Mouse (Mus musculus) ES-Bruce4 (cell line): ENCODE results near the gene Rln3. TPM values are rescaled to one million over a fixed set of nuclear protein-coding genes. Genes with fewer than 3 reads are reported as not detected.

Experiments
- H3K27ac ChIP-seq: 2 replicates; pipeline ENCODE4 v1.5.1; 2012; ENCODE audit warnings: low read length, inconsistent platforms; ENCODE audit not compliant: insufficient read depth
- H3K27me3 ChIP-seq: 2 replicates; pipeline ENCODE4 v1.6.1; 2012; ENCODE audit warnings: mild to moderate bottlenecking, low read length, inconsistent platforms; ENCODE audit not compliant: control insufficient read depth, poor library complexity, insufficient read depth, severe bottlenecking
- H3K36me3 ChIP-seq: 2 replicates; pipeline ENCODE4 v1.6.1; 2012; ENCODE audit warnings: inconsistent platforms, mild to moderate bottlenecking, low read length, moderate library complexity; ENCODE audit not compliant: control insufficient read depth, poor library complexity, insufficient read depth, severe bottlenecking
- H3K4me1 ChIP-seq: one replicate; pipeline ENCODE4 v1.8.1; 2011; ENCODE audit warnings: low read length; ENCODE audit not compliant: control insufficient read depth, insufficient read depth
- H3K4me3 ChIP-seq: 2 replicates; pipeline ENCODE4 v1.5.1; 2011; ENCODE audit warnings: low read depth, mild to moderate bottlenecking, low read length
- H3K9ac ChIP-seq: 2 replicates; pipeline ENCODE4 v1.6.1; 2012; ENCODE audit warnings: low read depth, mild to moderate bottlenecking, inconsistent platforms; ENCODE audit not compliant: poor library complexity, severe bottlenecking
- H3K9me3 ChIP-seq: replicated peaks from 2 replicates; pipeline ENCODE4 v1.6.1; 2012; ENCODE audit warnings: mild to moderate bottlenecking, low read length, inconsistent platforms; ENCODE audit not compliant: control insufficient read depth, poor library complexity, insufficient read depth, severe bottlenecking
- CTCF ChIP-seq: IDR thresholded peaks from one replicate; pipeline ENCODE4 v1.8.1; 2011; ENCODE audit warnings: low read depth, low read length
- EP300 ChIP-seq: IDR thresholded peaks from 2 replicates; pipeline ENCODE4 v1.6.1; 2011; ENCODE audit warnings: low read depth, low read length; ENCODE audit not compliant: insufficient read depth
- POLR2A ChIP-seq: IDR thresholded peaks from one replicate; pipeline ENCODE4 v1.8.1; 2011; ENCODE audit warnings: low read length; ENCODE audit not compliant: insufficient read depth
- polyA plus RNA-seq: library from polyadenylated mRNA; stranded (reverse); fragments of >200 nt; gene quantifications from 2 replicates; pipeline ENCODE4 v1.2.4, GENCODE M21; 2011; ENCODE audit warnings: low read depth; ENCODE audit not compliant: missing spikeins, insufficient read depth, insufficient read length

Gene Rln3
- polyA plus RNA-seq, 1 experiment, result 1.9 TPM

GRCm38 (mm10) chr8:84038015-84038414 lies 6.8 kb downstream of the Rln3 start:
- Histone ChIP-seq H3K36me3 (no peaks in the 10 kb centered on the region), H3K27me3 (no peaks in the 10 kb centered on the region), H3K9ac (no peak overlapping the region), H3K4me3 (no peak overlapping the region), H3K27ac (no peak overlapping the region), H3K9me3 (no peaks in the 10 kb centered on the region), H3K4me1 (no peaks in the 10 kb centered on the region)
- no peak for TF ChIP-seq EP300
- TF ChIP-seq CTCF, result no peak
- TF ChIP-seq POLR2A, result no peak

GRCm38 (mm10) chr8:84032777-84033176 lies 12.0 kb downstream of the Rln3 start:
- H3K9me3 ChIP-seq, result no peaks in the 10 kb centered on the region; the same call in 1 of the 2 replicates
- H3K9ac ChIP-seq, result no peak overlapping the region
- H3K27ac ChIP-seq, result no peak overlapping the region
- no peaks in the 10 kb centered on the region for H3K4me1 ChIP-seq
- peaks cover 16% of the 10 kb centered on the region for H3K36me3 ChIP-seq
- TF ChIP-seq CTCF (no peak), EP300 (no peak), POLR2A (no peak)
- H3K4me3 ChIP-seq, result no peak overlapping the region
- H3K27me3 ChIP-seq, result no peaks in the 10 kb centered on the region

- Histone ChIP-seq H3K9ac (no peak overlapping the region), H3K4me1 (peaks cover 4% of the 10 kb centered on the region), H3K27ac (no peak overlapping the region), H3K36me3 (peaks cover 17% of the 10 kb centered on the region), H3K4me3 (no peak overlapping the region), H3K27me3 (no peaks in the 10 kb centered on the region), H3K9me3 (no peaks in the 10 kb centered on the region; the same call in 1 of the 2 replicates)
- TF ChIP-seq POLR2A, result no peak
Observed at GRCm38 (mm10) chr8:84029272-84029671, 15.5 kb downstream of the Rln3 start.

- TF ChIP-seq CTCF, result no peak
- TF ChIP-seq EP300, result peak; percentile 65; the same call in 1 of the 2 replicates
- TF ChIP-seq POLR2A, result no peak
- H3K4me3 ChIP-seq, result peak overlapping the region; percentile 13; the same call in 1 of the 2 replicates
- no peaks in the 10 kb centered on the region for H3K27me3 ChIP-seq
- peaks cover 10% of the 10 kb centered on the region for H3K4me1 ChIP-seq
- no peaks in the 10 kb centered on the region; the same call in 1 of the 2 replicates for H3K9me3 ChIP-seq
- peaks cover 17% of the 10 kb centered on the region for H3K36me3 ChIP-seq
- no peak overlapping the region for H3K27ac ChIP-seq
- peak overlapping the region; percentile 81; the same call in 1 of the 2 replicates for H3K9ac ChIP-seq
Observed at GRCm38 (mm10) chr8:84027449-84027848, 17.4 kb downstream of the Rln3 start.

GRCm38 (mm10) chr8:84025863-84026262 lies 18.9 kb downstream of the Rln3 start:
- Histone ChIP-seq H3K9ac (peak overlapping the region; percentile 81), H3K4me1 (peaks cover 12% of the 10 kb centered on the region), H3K27ac (peak overlapping the region; percentile 4; the same call in 1 of the 2 replicates), H3K36me3 (peaks cover 17% of the 10 kb centered on the region), H3K27me3 (no peaks in the 10 kb centered on the region), H3K4me3 (peak overlapping the region; percentile 71), H3K9me3 (no peaks in the 10 kb centered on the region; the same call in 1 of the 2 replicates)
- TF ChIP-seq EP300, result no peak
- TF ChIP-seq POLR2A, result peak; percentile 73
- no peak for TF ChIP-seq CTCF

GRCm38 (mm10) chr8:84024171-84024570 lies 20.6 kb downstream of the Rln3 start:
- peaks cover 15% of the 10 kb centered on the region for H3K4me1 ChIP-seq
- no peak overlapping the region for H3K4me3 ChIP-seq
- peak overlapping the region; percentile 62 for H3K27ac ChIP-seq
- H3K9ac ChIP-seq, result no peak overlapping the region
- H3K27me3 ChIP-seq, result no peaks in the 10 kb centered on the region
- no peak for TF ChIP-seq POLR2A
- TF ChIP-seq EP300, result 0 out of 2 replicates have a peak, but pooled peaks have one; percentile 67
- TF ChIP-seq CTCF, result peak; percentile 98
- H3K9me3 ChIP-seq, result no peaks in the 10 kb centered on the region; the same call in 1 of the 2 replicates
- H3K36me3 ChIP-seq, result peaks cover 12% of the 10 kb centered on the region
